8 mouse cellular contexts compared by ENCODE assay signal in genomic region chr5:118036888-118037797, GRCm38 (mm10). TPM values are rescaled to one million over a fixed set of nuclear protein-coding genes. Genes with fewer than 3 reads are reported as not detected.
A peak's percentile ranks its signal among the peaks of the same experiment; 100 is the strongest.
DNase-seq lines count a peak whose midpoint lies in the region; ATAC-seq lines count a peak whose summit lies in the region.

No protein-coding gene starts in this region.

- peak overlapping the region; percentile 30 for H3K4me3 ChIP-seq in midbrain, embryonic 10.5 days
- H3K4me3 ChIP-seq in midbrain, embryonic 16.5 days (ENCODE audit: low read depth, low read length): no peak overlapping the region
- H3K4me3 ChIP-seq in forebrain, embryonic 12.5 days (replicated peaks): peak overlapping the region; percentile 8; the same call in 1 of the 2 replicates

- peak; percentile 43 for DNase-seq in cerebellum, adult 11 months
- DNase-seq in cerebellum, postnatal 4 days (ENCODE audit: low spot score in 2 of 2): no peak
- DNase-seq in midbrain, embryonic 10.5 days (ENCODE audit: low spot score): no peak
- DNase-seq in naive thymus-derived CD4-positive, alpha-beta T cell, adult 2 months (ENCODE audit: low read depth): peak; percentile 86
- no peak for DNase-seq in urinary bladder, postnatal 36 days (ENCODE audit: low spot score in 2 of 2)
- DNase-seq in ovary, postnatal 10 days (ENCODE audit: low spot score): no peak

- H3K9ac ChIP-seq in midbrain, embryonic 16.5 days (ENCODE audit: low read depth, low read length): no peak overlapping the region
- peak overlapping the region; percentile 27 for H3K9ac ChIP-seq in forebrain, embryonic 12.5 days

- H3K27ac ChIP-seq in midbrain, embryonic 10.5 days (replicated peaks): peak overlapping the region; percentile 70
- no peak overlapping the region for H3K27ac ChIP-seq in midbrain, embryonic 16.5 days (ENCODE audit: low read length)
- peak overlapping the region; percentile 66; the same call in 1 of the 2 replicates for H3K27ac ChIP-seq in forebrain, embryonic 12.5 days

- peaks cover 26% of the 10 kb centered on the region for H3K4me1 ChIP-seq in midbrain, embryonic 10.5 days
- peaks cover 6% of the 10 kb centered on the region; the same call in 1 of the 2 replicates for H3K4me1 ChIP-seq in midbrain, embryonic 16.5 days (ENCODE audit: control insufficient read depth, insufficient read depth, low read length)
- peaks cover 27% of the 10 kb centered on the region for H3K4me1 ChIP-seq in forebrain, embryonic 12.5 days

- no peak for ATAC-seq in midbrain, embryonic 16.5 days
- peak; percentile 62 for ATAC-seq in forebrain, embryonic 12.5 days (ENCODE audit: low FRiP score)

- 43% methylated on average over 25 of the region's 25 CpGs for WGBS in midbrain, embryonic 10.5 days
- WGBS in midbrain, embryonic 16.5 days: 41% methylated on average over 25 of the region's 25 CpGs
- 43% methylated on average over 25 of the region's 25 CpGs for WGBS in forebrain, embryonic 12.5 days

- H3K36me3 ChIP-seq in midbrain, embryonic 10.5 days: no peaks in the 10 kb centered on the region
- H3K36me3 ChIP-seq in midbrain, embryonic 16.5 days (ENCODE audit: control insufficient read depth, insufficient read depth, low read length): no peaks in the 10 kb centered on the region
- no peaks in the 10 kb centered on the region for H3K36me3 ChIP-seq in forebrain, embryonic 12.5 days (replicated peaks)

- no peak overlapping the region for H3K4me2 ChIP-seq in midbrain, embryonic 16.5 days (ENCODE audit: low read length)
- peak overlapping the region; percentile 36 for H3K4me2 ChIP-seq in forebrain, embryonic 12.5 days

- peaks cover 28% of the 10 kb centered on the region; the same call in 1 of the 2 replicates for H3K27me3 ChIP-seq in midbrain, embryonic 10.5 days (ENCODE audit: low read depth, poor library complexity, severe bottlenecking)
- no peaks in the 10 kb centered on the region for H3K27me3 ChIP-seq in midbrain, embryonic 16.5 days (ENCODE audit: control insufficient read depth, insufficient read depth, low read depth, low read length)
- 0 out of 2 replicates have a peak, but pooled peaks cover 3% of the 10 kb centered on the region for H3K27me3 ChIP-seq in forebrain, embryonic 12.5 days

- H3K9me3 ChIP-seq in midbrain, embryonic 10.5 days (replicated peaks): peaks cover 4% of the 10 kb centered on the region; the same call in 1 of the 2 replicates
- 0 out of 2 replicates have a peak, but pooled peaks cover 2% of the 10 kb centered on the region for H3K9me3 ChIP-seq in midbrain, embryonic 16.5 days (replicated peaks; ENCODE audit: control insufficient read depth, low read length, poor library complexity, severe bottlenecking)
- H3K9me3 ChIP-seq in forebrain, embryonic 12.5 days: 0 out of 2 replicates have a peak, but pooled peaks cover 8% of the 10 kb centered on the region

RNA-seq across cellular contexts. Expression of gene Tesc, which starts 9.6 kb away (rescaled TPM):
- polyA plus RNA-seq in midbrain, embryonic 10.5 days (2016; fragmentation: Nextera tagmentation; extraction: Ambion mirVana): 0.82 and 0.90 TPM in 2 replicates
- polyA plus RNA-seq in midbrain, embryonic 16.5 days (2015; fragmentation: Nextera tagmentation; extraction: Ambion mirVana): 6.8 and 23.7 TPM in 2 replicates
- polyA plus RNA-seq in forebrain, embryonic 12.5 days (2016; fragmentation: Nextera tagmentation; extraction: Ambion mirVana): 4.7 and 6.3 TPM in 2 replicates

Comparison
In these comparisons a context has a peak if more than half of its experiments do, and no peak if none do; other contexts are left out.
1. DNase-seq: peak in cerebellum, adult 11 months (single experiment) and naive thymus-derived CD4-positive, alpha-beta T cell, adult 2 months (single experiment); none in cerebellum, postnatal 4 days (0 of 2), midbrain, embryonic 10.5 days (single experiment), urinary bladder, postnatal 36 days (0 of 2) and ovary, postnatal 10 days (single experiment).